Mouse (Mus musculus): ENCODE results near the gene Cyb561. TPM values are rescaled to one million over a fixed set of nuclear protein-coding genes. Genes with fewer than 3 reads are reported as not detected.

The Cyb561 gene
- polyA plus RNA-seq, 1 experiment from 2014 or later: 35.5 TPM

DNA sequence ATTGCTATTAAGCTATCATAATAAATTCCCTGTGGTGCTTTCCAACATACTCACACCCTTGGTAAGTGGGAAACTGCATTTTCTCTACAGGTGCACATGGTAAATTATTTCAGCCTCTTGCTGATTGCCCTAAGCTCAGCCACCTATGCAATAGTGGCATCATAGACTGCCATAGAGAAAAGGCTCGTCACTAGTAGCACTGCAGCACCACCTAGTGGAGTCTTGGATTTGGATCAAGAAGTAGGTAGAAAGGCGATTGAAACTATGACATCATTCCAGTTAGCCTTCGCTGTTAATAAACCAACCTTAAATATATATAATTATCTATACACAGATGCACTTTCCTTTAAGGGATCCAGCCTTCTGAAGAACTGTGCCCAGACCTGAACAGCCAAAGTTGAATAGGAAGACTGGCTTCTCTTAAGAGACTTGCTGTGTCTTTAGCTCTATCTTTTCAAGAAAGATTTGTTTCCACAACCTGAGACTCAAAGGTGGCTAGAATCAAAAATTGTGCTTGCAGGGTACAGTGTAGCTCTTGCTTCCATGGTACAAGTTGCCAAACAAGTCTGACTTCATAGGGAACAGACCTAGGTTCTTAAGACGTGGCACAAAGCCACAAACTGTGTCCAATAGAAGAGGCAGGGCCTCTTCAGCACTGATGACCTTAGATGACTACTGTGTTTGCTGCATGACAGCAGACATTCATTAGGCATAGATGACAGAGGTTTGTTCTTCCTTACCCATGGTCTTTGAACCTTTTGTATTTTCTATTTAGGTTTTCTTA lies 41.4 kb downstream of the Cyb561 start:
- Histone ChIP-seq H3K9me3 (no peaks in the 10 kb centered on the region), H3K4me1 (replicated peaks) (no peaks in the 10 kb centered on the region), H3K4me2 (replicated peaks) (no peak overlapping the region), H3K36me3 (peaks cover 42% of the 10 kb centered on the region), H3K27ac (no peak overlapping the region), H3K4me3 (replicated peaks) (no peak overlapping the region), H3K27me3 (no peaks in the 10 kb centered on the region), H3K9ac (replicated peaks) (no peak overlapping the region)
- ATAC-seq: peak; percentile 68; the same call in 1 of the 2 replicates
- 35% methylated on average over 4 of the region's 4 CpGs for WGBS

DNA sequence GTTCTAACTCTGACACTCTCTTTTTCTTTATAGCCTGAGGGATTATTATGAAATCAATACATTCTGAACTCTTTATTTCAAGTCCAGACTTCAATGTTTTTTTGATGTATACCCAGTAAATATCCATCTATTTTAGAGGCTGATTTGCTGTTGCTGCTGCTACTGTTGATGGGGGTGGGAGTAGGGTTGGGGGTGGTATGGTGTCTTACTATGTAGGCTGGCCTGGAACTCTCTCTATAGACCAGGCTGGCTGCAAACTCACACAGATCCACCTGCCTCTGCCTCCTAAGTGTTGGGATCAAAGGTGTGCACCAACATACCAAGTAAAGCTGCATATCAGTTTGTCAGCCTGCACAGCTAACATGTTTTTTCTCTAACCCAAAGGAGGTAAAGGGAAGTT lies 42.0 kb downstream of the Cyb561 start:
- Histone ChIP-seq H3K9me3 (no peaks in the 10 kb centered on the region), H3K27ac (no peak overlapping the region), H3K27me3 (no peaks in the 10 kb centered on the region), H3K4me2 (replicated peaks) (no peak overlapping the region), H3K4me3 (replicated peaks) (no peak overlapping the region), H3K9ac (replicated peaks) (no peak overlapping the region), H3K36me3 (peaks cover 36% of the 10 kb centered on the region), H3K4me1 (replicated peaks) (no peaks in the 10 kb centered on the region)
- peak; percentile 63; the same call in 1 of the 2 replicates for ATAC-seq

DNA sequence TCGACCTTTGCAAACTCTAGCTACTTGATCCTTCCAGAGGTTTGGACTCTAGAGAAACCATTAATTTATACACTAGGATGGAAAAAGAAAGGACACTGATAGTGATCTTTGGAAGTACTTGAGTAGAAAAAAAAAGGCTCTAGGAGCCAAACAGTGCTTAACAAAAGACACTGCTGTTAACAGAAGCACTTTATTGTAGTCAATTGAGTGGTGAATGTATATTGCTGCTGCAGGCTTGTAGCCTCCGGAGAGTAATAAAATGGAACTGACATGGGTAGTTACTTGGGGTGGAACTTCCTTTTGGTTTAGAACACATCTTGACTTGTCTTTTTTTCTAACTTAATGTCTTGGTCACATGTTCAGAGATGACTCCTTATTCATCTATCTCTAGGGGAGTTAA lies 43.5 kb downstream of the Cyb561 start:
- WGBS: 74% methylated on average over 2 of the region's 2 CpGs
- Histone ChIP-seq H3K4me1 (replicated peaks) (no peaks in the 10 kb centered on the region), H3K27me3 (no peaks in the 10 kb centered on the region), H3K4me2 (replicated peaks) (no peak overlapping the region), H3K27ac (no peak overlapping the region), H3K9me3 (no peaks in the 10 kb centered on the region), H3K4me3 (replicated peaks) (no peak overlapping the region), H3K36me3 (peaks cover 35% of the 10 kb centered on the region), H3K9ac (replicated peaks) (no peak overlapping the region)
- no peak for ATAC-seq

DNA sequence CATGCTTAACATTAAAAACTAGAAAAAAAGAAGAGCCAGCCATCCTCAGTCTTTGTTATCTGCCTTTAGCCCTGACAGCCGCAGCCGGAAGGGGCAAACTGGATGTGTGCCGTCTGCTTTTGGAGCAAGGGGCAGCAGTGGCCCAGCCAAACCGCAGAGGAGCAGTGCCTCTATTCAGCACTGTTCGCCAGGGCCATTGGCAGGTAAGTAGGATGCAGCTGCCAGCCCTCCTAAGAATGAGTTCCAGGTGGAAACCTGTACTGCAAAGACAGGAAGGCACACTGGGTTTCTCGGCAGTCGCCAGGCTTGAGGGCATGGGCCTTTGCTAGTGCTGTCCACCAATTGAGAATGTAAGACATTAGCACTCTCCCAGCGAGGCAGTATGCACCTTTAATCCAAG lies 44.2 kb downstream of the Cyb561 start:
- no peak overlapping the region for H3K4me2 ChIP-seq (replicated peaks)

DNA sequence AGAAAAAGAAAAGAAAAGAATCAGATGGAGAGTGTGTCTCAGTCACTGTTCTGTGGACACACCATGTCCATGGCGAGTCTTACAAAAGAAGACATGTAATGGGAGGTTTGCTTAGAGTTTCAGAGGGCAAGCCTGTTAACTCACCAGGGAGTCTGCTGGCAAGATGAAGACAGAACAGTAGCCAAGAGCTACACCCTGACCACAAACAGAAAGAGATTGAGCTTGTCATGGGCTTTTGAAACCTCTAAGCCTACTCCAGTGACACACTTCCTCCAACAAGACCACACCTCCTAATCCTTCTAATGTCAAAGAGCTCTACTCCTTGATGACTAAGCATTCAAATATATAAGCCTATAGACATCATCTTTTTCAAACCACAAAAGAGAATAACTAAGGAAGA lies 45.8 kb downstream of the Cyb561 start:
- H3K4me3 ChIP-seq (replicated peaks): no peak overlapping the region
- WGBS: 93% methylated on average over 1 of the region's 1 CpGs
- H3K4me2 ChIP-seq (replicated peaks): no peak overlapping the region
- no peaks in the 10 kb centered on the region for H3K4me1 ChIP-seq (replicated peaks)
- H3K9me3 ChIP-seq: no peaks in the 10 kb centered on the region
- no peak overlapping the region for H3K27ac ChIP-seq
- H3K36me3 ChIP-seq: peaks cover 28% of the 10 kb centered on the region
- H3K9ac ChIP-seq (replicated peaks): no peak overlapping the region
- H3K27me3 ChIP-seq: no peaks in the 10 kb centered on the region
- ATAC-seq: no peak

More for the DNA sequence above, 44.2 kb downstream of the Cyb561 start:
- Histone ChIP-seq H3K9me3 (no peaks in the 10 kb centered on the region), H3K36me3 (peaks cover 36% of the 10 kb centered on the region), H3K27ac (no peak overlapping the region), H3K9ac (replicated peaks) (no peak overlapping the region), H3K4me3 (replicated peaks) (no peak overlapping the region), H3K4me1 (replicated peaks) (no peaks in the 10 kb centered on the region), H3K27me3 (no peaks in the 10 kb centered on the region)
- no peak for ATAC-seq
- WGBS: 85% methylated on average over 8 of the region's 8 CpGs

DNA sequence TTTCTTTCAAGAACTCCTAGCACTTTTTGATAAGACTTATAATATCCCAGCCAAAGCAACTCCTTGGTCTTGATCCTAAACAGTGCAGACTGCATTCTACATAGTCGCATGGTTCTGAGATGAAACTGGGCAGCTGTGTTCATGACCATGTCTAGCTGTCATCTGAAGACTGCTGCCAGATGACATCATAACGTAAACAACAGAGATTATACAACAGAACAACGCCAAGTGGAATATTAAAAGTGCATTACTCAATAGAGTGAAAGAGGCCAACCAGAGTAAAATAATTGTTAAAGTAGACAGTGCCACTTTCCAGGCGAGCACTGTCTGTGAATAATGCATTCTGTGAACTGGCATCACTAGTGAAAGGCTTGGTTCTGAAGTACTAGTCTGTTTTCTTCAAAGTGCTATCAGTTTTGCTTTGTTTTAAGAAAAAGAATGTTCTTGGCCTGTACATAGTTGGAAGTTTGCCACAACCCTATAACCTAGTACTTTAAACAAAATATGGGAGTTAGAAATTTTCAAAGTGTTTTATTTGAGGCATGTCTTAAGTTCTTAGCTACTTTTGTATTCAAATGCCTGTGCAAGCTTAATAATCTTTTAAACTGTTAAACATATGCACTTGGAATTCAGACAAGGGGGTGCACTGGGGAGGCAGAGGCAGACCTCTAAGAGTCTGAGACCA lies 47.5 kb downstream of the Cyb561 start:
- H3K36me3 ChIP-seq: peaks cover 31% of the 10 kb centered on the region
- WGBS: 81% methylated on average over 4 of the region's 4 CpGs
- H3K4me2 ChIP-seq (replicated peaks): no peak overlapping the region
- H3K9me3 ChIP-seq: no peaks in the 10 kb centered on the region
- no peaks in the 10 kb centered on the region for H3K4me1 ChIP-seq (replicated peaks)
- H3K27ac ChIP-seq: no peak overlapping the region
- ATAC-seq: no peak
- H3K27me3 ChIP-seq: no peaks in the 10 kb centered on the region
- H3K4me3 ChIP-seq (replicated peaks): no peak overlapping the region
- no peak overlapping the region for H3K9ac ChIP-seq (replicated peaks)

DNA sequence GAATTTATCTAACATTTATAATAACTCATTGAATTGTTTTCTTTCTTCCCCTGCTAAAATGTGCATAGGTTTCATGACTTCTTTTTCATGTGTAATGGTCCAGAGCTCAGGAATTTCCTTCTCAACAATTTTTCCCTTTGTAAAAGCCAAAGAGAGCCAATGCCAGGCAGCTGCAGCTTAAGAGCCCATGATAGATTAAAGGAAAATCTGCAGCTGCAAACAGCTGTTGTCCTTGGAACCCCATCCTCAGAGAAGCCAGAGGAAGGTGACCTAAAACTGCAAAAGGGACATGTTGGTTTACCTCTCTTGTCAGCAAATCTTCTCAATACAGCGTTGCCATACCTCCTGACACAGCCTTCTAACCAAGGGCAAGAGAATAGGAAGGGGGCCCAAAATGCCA lies 50.2 kb downstream of the Cyb561 start:
- no peak overlapping the region for H3K27ac ChIP-seq
- no peak overlapping the region for H3K4me2 ChIP-seq (replicated peaks)
- H3K9ac ChIP-seq (replicated peaks): no peak overlapping the region
- no peaks in the 10 kb centered on the region for H3K9me3 ChIP-seq
- no peak overlapping the region for H3K4me3 ChIP-seq (replicated peaks)
- H3K36me3 ChIP-seq: peaks cover 26% of the 10 kb centered on the region
- 91% methylated on average over 1 of the region's 1 CpGs for WGBS
- no peaks in the 10 kb centered on the region for H3K4me1 ChIP-seq (replicated peaks)
- ATAC-seq: no peak
- H3K27me3 ChIP-seq: no peaks in the 10 kb centered on the region

DNA sequence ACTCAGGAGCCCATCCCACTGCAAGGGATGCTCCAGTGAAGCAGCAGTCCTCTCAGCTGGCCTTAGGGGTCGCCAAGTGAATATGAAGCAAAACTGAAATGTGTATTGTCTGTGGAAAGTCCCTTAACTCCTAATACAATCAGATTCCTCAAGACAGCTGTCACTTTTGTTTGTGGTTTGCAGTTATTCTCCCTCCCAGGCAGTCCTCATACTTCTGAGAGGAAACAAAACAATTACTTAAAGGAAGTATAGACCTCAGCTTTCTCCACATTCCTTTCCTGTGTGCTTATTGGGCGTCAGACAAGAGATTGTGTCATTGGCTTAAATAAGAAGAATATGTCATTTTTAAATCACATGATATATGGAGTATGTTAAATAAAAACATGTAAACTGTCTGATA lies 51.6 kb downstream of the Cyb561 start:
- Histone ChIP-seq H3K36me3 (peaks cover 28% of the 10 kb centered on the region), H3K4me3 (replicated peaks) (no peak overlapping the region), H3K27ac (no peak overlapping the region), H3K27me3 (no peaks in the 10 kb centered on the region), H3K9ac (replicated peaks) (no peak overlapping the region), H3K4me2 (replicated peaks) (no peak overlapping the region), H3K9me3 (no peaks in the 10 kb centered on the region), H3K4me1 (replicated peaks) (no peaks in the 10 kb centered on the region)
- WGBS: 84% methylated on average over 2 of the region's 2 CpGs
- no peak for ATAC-seq

DNA sequence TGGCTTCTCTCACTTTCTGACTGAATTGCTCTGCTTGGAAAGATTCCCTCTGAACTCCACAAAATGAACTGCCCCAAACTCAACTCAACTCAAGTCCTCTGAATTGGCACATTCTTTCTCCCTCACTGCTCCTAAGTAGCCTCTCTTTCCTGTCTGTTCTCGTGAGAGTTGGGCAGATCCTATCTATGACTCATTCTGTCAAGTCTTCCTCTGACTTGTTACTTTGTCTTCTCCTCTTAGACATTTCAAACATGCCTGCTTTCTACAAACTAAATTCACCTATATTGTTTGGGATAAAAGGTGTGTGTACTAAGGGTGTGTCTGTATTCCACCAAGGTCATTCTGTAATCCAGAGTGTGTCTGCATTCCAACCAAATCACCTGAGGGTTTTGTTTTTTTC lies 54.0 kb downstream of the Cyb561 start:
- H3K9ac ChIP-seq (replicated peaks): no peak overlapping the region
- WGBS: 56% methylated on average over 1 of the region's 1 CpGs
- H3K27me3 ChIP-seq: no peaks in the 10 kb centered on the region
- H3K4me1 ChIP-seq (replicated peaks): no peaks in the 10 kb centered on the region
- ATAC-seq: no peak
- peaks cover 24% of the 10 kb centered on the region for H3K36me3 ChIP-seq
- no peak overlapping the region for H3K4me3 ChIP-seq (replicated peaks)
- no peak overlapping the region for H3K4me2 ChIP-seq (replicated peaks)
- H3K9me3 ChIP-seq: no peaks in the 10 kb centered on the region
- H3K27ac ChIP-seq: no peak overlapping the region

DNA sequence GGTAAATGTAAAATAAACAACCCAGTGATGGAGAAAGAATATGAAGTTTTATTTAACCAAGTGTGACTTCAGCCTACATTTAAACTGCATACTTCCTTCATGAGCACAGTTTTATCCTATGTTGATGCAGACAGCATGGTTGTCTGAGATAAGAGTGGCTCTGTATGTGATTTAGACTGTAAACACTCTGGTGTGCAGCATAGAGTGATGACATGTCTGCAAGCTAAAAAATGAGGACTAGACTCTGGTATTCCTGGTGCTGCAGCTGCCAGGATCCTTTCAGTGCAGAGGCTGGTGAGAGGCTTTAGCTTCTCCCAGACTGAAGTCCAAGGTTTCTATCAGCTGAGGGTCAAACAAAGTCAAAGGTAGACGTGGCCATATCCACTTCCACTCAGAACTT lies 65.9 kb downstream of the Cyb561 start:
- H3K9me3 ChIP-seq: no peaks in the 10 kb centered on the region
- no peaks in the 10 kb centered on the region for H3K4me1 ChIP-seq (replicated peaks)
- H3K36me3 ChIP-seq: peaks cover 6% of the 10 kb centered on the region; the same call in 1 of the 2 replicates
- WGBS: 70% methylated on average over 1 of the region's 1 CpGs
- H3K9ac ChIP-seq (replicated peaks): no peak overlapping the region
- H3K27me3 ChIP-seq: no peaks in the 10 kb centered on the region
- no peak overlapping the region for H3K4me2 ChIP-seq (replicated peaks)
- H3K4me3 ChIP-seq (replicated peaks): no peak overlapping the region
- no peak for ATAC-seq
- H3K27ac ChIP-seq: no peak overlapping the region

DNA sequence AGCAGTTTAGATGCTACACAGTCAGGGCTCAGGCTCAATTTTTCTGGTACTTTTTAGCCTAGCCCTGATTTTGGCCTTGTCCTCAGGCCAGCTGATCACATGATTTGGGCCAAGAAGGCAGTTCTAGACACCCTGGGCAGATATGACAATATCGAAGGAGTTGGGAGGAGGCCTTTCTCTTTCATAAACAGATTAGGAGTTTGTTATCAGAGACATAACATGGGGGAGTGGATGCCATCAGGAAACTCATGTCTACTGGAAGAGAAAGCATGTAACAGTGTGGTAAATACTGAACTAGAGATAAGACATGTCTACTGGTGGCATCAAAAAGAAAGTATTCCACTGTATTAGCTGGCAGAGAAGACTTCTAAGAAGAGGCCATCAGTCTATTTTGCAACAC lies 67.6 kb downstream of the Cyb561 start:
- 97% methylated on average over 1 of the region's 1 CpGs for WGBS

More for the DNA sequence above, 67.6 kb downstream of the Cyb561 start:
- ATAC-seq: no peak
- H3K36me3 ChIP-seq: peaks cover 11% of the 10 kb centered on the region; the same call in 1 of the 2 replicates
- no peak overlapping the region for H3K27ac ChIP-seq
- H3K4me1 ChIP-seq (replicated peaks): no peaks in the 10 kb centered on the region
- no peaks in the 10 kb centered on the region for H3K27me3 ChIP-seq
- no peak overlapping the region for H3K9ac ChIP-seq (replicated peaks)
- no peak overlapping the region for H3K4me3 ChIP-seq (replicated peaks)
- no peaks in the 10 kb centered on the region for H3K9me3 ChIP-seq
- no peak overlapping the region for H3K4me2 ChIP-seq (replicated peaks)

All from midbrain, embryonic 13.5 days (tissue).